Comparison of ENCODE assay signal across 13 mouse cellular contexts in genomic region chr17:57230728-57231125, GRCm38 (mm10). TPM values are rescaled to one million over a fixed set of nuclear protein-coding genes. Genes with fewer than 3 reads are reported as not detected.
DNase-seq lines count a peak whose midpoint lies in the region; ATAC-seq lines count a peak whose summit lies in the region.
"Had no signal": no experiment of that assay in that cellular context is flagged by ENCODE, and none has a peak within 500 bp of the region (broad histone marks: within the 10 kb centered on the region; RNA-seq: fewer than 3 reads in every experiment).

No protein-coding gene starts in this region.

- no peak overlapping the region for H3K9ac ChIP-seq in liver, embryonic 12.5 days
- no peak overlapping the region for H3K9ac ChIP-seq in liver, embryonic 16.5 days (ENCODE audit: low read depth, low read length)

- peaks cover 15% of the 10 kb centered on the region for H3K36me3 ChIP-seq in liver, embryonic 12.5 days
- H3K36me3 ChIP-seq in liver, embryonic 16.5 days (ENCODE audit: control insufficient read depth, insufficient read depth): no peaks in the 10 kb centered on the region

- no peak overlapping the region for H3K4me2 ChIP-seq in liver, embryonic 12.5 days
- H3K4me2 ChIP-seq in liver, embryonic 16.5 days (ENCODE audit: low read depth, low read length): peak overlapping the region; percentile 30; the same call in 1 of the 2 replicates

- no peaks in the 10 kb centered on the region for H3K9me3 ChIP-seq in liver, embryonic 12.5 days (replicated peaks)
- H3K9me3 ChIP-seq in liver, embryonic 16.5 days (replicated peaks; ENCODE audit: control insufficient read depth, low read length): no peaks in the 10 kb centered on the region
- H3K9me3 ChIP-seq: megakaryocyte, embryonic 14.5 days had no signal

- no peaks in the 10 kb centered on the region for H3K27me3 ChIP-seq in liver, embryonic 12.5 days (replicated peaks)
- no peaks in the 10 kb centered on the region for H3K27me3 ChIP-seq in liver, embryonic 16.5 days (ENCODE audit: control insufficient read depth, insufficient read depth, low read depth, low read length)

- H3K27ac ChIP-seq in liver, embryonic 12.5 days: no peak overlapping the region
- H3K27ac ChIP-seq in liver, embryonic 16.5 days (ENCODE audit: low read length): peak overlapping the region; percentile 65

- no peak overlapping the region for H3K4me3 ChIP-seq in liver, embryonic 12.5 days
- H3K4me3 ChIP-seq in liver, embryonic 16.5 days (ENCODE audit: low read depth, low read length): no peak overlapping the region
- H3K4me3 ChIP-seq: megakaryocyte, embryonic 14.5 days had no signal

- ATAC-seq in liver, embryonic 12.5 days: no peak
- 0 out of 2 replicates have a peak, but pooled peaks have one; percentile 26 for ATAC-seq in common myeloid progenitor, adult 5-6 weeks (replicated peaks; ENCODE audit: low read depth, poor library complexity, severe bottlenecking)
- ATAC-seq in liver, embryonic 16.5 days (ENCODE audit: low read depth): peak; percentile 14
- ATAC-seq in megakaryocyte progenitor cell, adult 5-6 weeks (replicated peaks; ENCODE audit: poor library complexity): peak; percentile 27
- ATAC-seq in CD4-positive, CD25-positive, alpha-beta regulatory T cell, adult 4 months: no peak

- intact Hi-C loops in left cerebral cortex, postnatal 25 days (cut with DNase I): no loop called here

- WGBS in liver, embryonic 12.5 days (ENCODE audit: insufficient replicate concordance): 33% methylated on average over 6 of the region's 6 CpGs
- 21% methylated on average over 6 of the region's 6 CpGs for WGBS in liver, embryonic 16.5 days (ENCODE audit: insufficient replicate concordance)

- peaks cover 36% of the 10 kb centered on the region for H3K4me1 ChIP-seq in liver, embryonic 12.5 days
- H3K4me1 ChIP-seq in liver, embryonic 16.5 days (ENCODE audit: control insufficient read depth, low read depth, low read length): peaks cover 20% of the 10 kb centered on the region

- peak; percentile 52 for DNase-seq in liver
- DNase-seq in thymus, postnatal 4 days: no peak
- DNase-seq in left cerebral cortex, postnatal 25 days (ENCODE audit: low spot score in 2 of 2): no peak
- DNase-seq: cerebellum, adult 8-10 months had no signal

RNA-seq across cellular contexts. Expression of gene C3, which starts 2.8 kb away (rescaled TPM):
- 95.1 and 100 TPM in 2 replicates for polyA plus RNA-seq in liver, embryonic 12.5 days (2016; fragmentation: Nextera tagmentation; extraction: Ambion mirVana)
- total RNA-seq in common myeloid progenitor, adult 5-6 weeks (2017): 8.4 and 19.3 TPM in 2 replicates
- 494 and 609 TPM in 2 replicates for polyA plus RNA-seq in liver, embryonic 16.5 days (2015; fragmentation: Nextera tagmentation; extraction: Ambion mirVana)
- total RNA-seq in megakaryocyte progenitor cell, adult 5-6 weeks (2015): 164 and 202 TPM in 2 replicates
- 211 and 263 TPM in 2 replicates for total RNA-seq in megakaryocyte progenitor cell, adult 5-6 weeks (2017)
- 1 to 10 TPM in 1 of 2 experiments, under 1 TPM in 1; 0.85 to 1.3 TPM for polyA plus RNA-seq in CD4-positive, CD25-positive, alpha-beta regulatory T cell, adult 4 months (2017; shearing (Covaris generic))
- total RNA-seq in left cerebral cortex, postnatal 25 days (2021): under 1 TPM; 0.41 to 0.48 TPM
- polyA plus RNA-seq: forebrain, embryonic 11.5 days had no signal

RNA-seq across cellular contexts. Expression of gene Gpr108, which starts 17.5 kb away (rescaled TPM):
- polyA plus RNA-seq in liver, embryonic 12.5 days (2016; fragmentation: Nextera tagmentation; extraction: Ambion mirVana): 18.2 and 18.4 TPM in 2 replicates
- total RNA-seq in common myeloid progenitor, adult 5-6 weeks (2017): 17.0 and 17.7 TPM in 2 replicates
- polyA plus RNA-seq in liver, embryonic 16.5 days (2015; fragmentation: Nextera tagmentation; extraction: Ambion mirVana): 11.4 and 12.6 TPM in 2 replicates
- 21.5 and 22.6 TPM in 2 replicates for total RNA-seq in megakaryocyte progenitor cell, adult 5-6 weeks (2015)
- total RNA-seq in megakaryocyte progenitor cell, adult 5-6 weeks (2017): 22.5 and 24.4 TPM in 2 replicates
- polyA plus RNA-seq in CD4-positive, CD25-positive, alpha-beta regulatory T cell, adult 4 months (2017; shearing (Covaris generic)): 10 to 100 TPM; 62.0 to 94.4 TPM
- total RNA-seq in left cerebral cortex, postnatal 25 days (2021): 10 to 100 TPM; 21.5 to 24.0 TPM

RNA-seq across cellular contexts. Expression of gene Trip10, which starts 18.5 kb away (rescaled TPM):
- polyA plus RNA-seq in liver, embryonic 12.5 days (2016; fragmentation: Nextera tagmentation; extraction: Ambion mirVana): 14.7 and 15.3 TPM in 2 replicates
- 8.4 and 9.8 TPM in 2 replicates for total RNA-seq in common myeloid progenitor, adult 5-6 weeks (2017)
- 10.4 TPM in 2 replicates for polyA plus RNA-seq in liver, embryonic 16.5 days (2015; fragmentation: Nextera tagmentation; extraction: Ambion mirVana)
- total RNA-seq in megakaryocyte progenitor cell, adult 5-6 weeks (2015): 3.5 and 3.6 TPM in 2 replicates
- total RNA-seq in megakaryocyte progenitor cell, adult 5-6 weeks (2017): 7.9 and 8.5 TPM in 2 replicates
- 1 to 10 TPM; 2.6 to 3.6 TPM for polyA plus RNA-seq in CD4-positive, CD25-positive, alpha-beta regulatory T cell, adult 4 months (2017; shearing (Covaris generic))
- 1 to 10 TPM; 6.5 to 7.3 TPM for total RNA-seq in left cerebral cortex, postnatal 25 days (2021)

RNA-seq across cellular contexts. Expression of gene Tnfsf14, which starts 36.8 kb away (rescaled TPM):
- 1.6 and 1.7 TPM in 2 replicates for polyA plus RNA-seq in liver, embryonic 12.5 days (2016; fragmentation: Nextera tagmentation; extraction: Ambion mirVana)
- 7.2 and 9.0 TPM in 2 replicates for total RNA-seq in common myeloid progenitor, adult 5-6 weeks (2017)
- 1.3 and 1.4 TPM in 2 replicates for polyA plus RNA-seq in liver, embryonic 16.5 days (2015; fragmentation: Nextera tagmentation; extraction: Ambion mirVana)
- total RNA-seq in megakaryocyte progenitor cell, adult 5-6 weeks (2015): 2.1 and 3.5 TPM in 2 replicates
- 6.2 and 6.8 TPM in 2 replicates for total RNA-seq in megakaryocyte progenitor cell, adult 5-6 weeks (2017)
- polyA plus RNA-seq in CD4-positive, CD25-positive, alpha-beta regulatory T cell, adult 4 months (2017; shearing (Covaris generic)): 10 to 100 TPM in 1 of 2 experiments, 1 to 10 TPM in 1; 5.9 to 11.7 TPM
- total RNA-seq in left cerebral cortex, postnatal 25 days (2021): not detected
- total RNA-seq: MEL had no signal
- polyA plus RNA-seq: stomach, embryonic 14.5 days had no signal

RNA-seq across cellular contexts. Expression of gene Vav1, which starts 48.2 kb away (rescaled TPM):
- 14.2 and 14.3 TPM in 2 replicates for polyA plus RNA-seq in liver, embryonic 12.5 days (2016; fragmentation: Nextera tagmentation; extraction: Ambion mirVana)
- total RNA-seq in common myeloid progenitor, adult 5-6 weeks (2017): 182 and 183 TPM in 2 replicates
- 13.7 and 14.4 TPM in 2 replicates for polyA plus RNA-seq in liver, embryonic 16.5 days (2015; fragmentation: Nextera tagmentation; extraction: Ambion mirVana)
- total RNA-seq in megakaryocyte progenitor cell, adult 5-6 weeks (2015): 79.5 and 87.2 TPM in 2 replicates
- 286 and 303 TPM in 2 replicates for total RNA-seq in megakaryocyte progenitor cell, adult 5-6 weeks (2017)
- 100 to 1,000 TPM in 1 of 2 experiments, 10 to 100 TPM in 1; 88.9 to 130 TPM for polyA plus RNA-seq in CD4-positive, CD25-positive, alpha-beta regulatory T cell, adult 4 months (2017; shearing (Covaris generic))
- 1 to 10 TPM; 2.9 to 4.3 TPM for total RNA-seq in left cerebral cortex, postnatal 25 days (2021)

Comparison
In these comparisons a context has a peak if more than half of its experiments do, and no peak if none do; other contexts are left out.
1. ATAC-seq: peak in common myeloid progenitor, adult 5-6 weeks (single experiment), liver, embryonic 16.5 days (single experiment) and megakaryocyte progenitor cell, adult 5-6 weeks (single experiment); none in liver, embryonic 12.5 days (single experiment) and CD4-positive, CD25-positive, alpha-beta regulatory T cell, adult 4 months (single experiment).